Mouse (Mus musculus): Measurements from ENCODE around the gene Fam174b. TPM values are rescaled to one million over a fixed set of nuclear protein-coding genes. Genes with fewer than 3 reads are reported as not detected.

Fam174b gene
- polyA plus RNA-seq, 2 experiments from 2014 or later = 0.94 to 0.95 TPM

DNA sequence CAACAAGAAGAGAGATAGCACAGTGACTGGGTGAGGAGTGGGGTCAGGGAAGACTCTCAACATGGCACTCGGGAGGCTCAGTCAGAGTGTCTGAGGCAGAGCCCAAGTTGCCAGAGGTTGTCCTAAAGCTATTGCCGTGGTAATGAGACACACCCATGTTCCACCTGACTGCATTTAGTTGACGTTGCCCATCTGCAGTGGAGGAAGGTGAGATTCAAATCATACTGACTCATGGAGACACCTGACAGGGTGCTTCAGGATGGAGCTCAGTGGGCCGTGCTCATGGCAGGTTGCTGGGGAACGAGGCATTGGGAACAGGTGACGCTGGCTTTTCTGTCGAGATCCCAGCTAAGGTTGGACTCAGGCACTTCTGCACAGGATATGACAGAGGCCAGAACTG, 9.9 kb downstream of the Fam174b start:
- ATAC-seq = no peak

DNA sequence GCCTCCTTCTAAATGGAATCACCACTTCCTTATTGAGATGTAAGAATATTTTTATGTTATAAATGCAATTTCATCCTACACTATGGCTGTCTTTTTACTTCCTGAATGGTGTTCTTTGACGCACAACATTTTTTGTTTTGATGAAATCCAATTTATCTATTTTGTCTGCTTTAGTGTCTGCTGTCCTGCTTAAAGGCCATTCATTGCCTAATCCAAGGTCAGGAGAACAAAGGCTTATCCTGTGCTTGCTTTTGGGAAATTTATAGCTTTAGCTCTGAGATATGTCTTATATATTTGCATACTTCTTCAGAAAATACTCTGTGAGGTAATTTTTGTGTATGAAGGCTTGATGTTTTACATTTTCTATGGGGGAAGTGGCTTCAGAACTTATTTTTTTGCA, 13.5 kb downstream of the Fam174b start:
- ATAC-seq = no peak

DNA sequence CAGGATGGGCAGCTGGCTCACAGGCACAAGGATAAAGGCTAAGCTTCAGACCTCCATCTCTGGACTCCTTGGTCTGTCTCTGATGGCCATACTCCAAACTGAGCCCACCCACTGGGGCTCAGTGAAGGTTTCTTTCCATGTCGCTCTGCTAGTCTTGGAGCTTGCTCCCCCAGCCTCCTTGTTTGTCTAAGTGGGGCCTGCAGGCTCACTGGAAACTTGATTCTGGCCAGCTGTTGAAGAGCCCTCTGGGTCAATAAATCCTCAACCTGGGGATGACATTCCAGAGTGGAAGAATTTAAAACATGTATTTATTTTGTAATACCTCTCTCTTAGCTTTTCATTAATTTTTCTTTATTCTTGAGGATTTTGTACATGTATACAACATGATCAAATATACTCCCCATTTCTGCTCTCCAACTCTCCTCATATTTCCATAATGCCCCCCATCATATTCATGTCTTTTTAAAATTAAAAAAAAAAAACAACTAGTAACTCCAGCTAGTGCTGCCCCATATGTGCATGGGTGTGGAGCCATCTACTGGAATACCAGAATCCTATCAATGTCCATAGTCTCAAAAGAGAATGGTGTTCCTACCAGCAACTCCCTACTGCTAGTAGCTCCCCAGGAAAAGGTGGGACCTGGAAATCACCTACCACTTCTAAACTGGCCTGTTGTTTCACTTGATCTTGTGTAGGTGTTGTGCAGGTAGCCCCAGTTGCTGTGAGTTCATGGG, 15.4 kb downstream of the Fam174b start:
- no peak for ATAC-seq

DNA sequence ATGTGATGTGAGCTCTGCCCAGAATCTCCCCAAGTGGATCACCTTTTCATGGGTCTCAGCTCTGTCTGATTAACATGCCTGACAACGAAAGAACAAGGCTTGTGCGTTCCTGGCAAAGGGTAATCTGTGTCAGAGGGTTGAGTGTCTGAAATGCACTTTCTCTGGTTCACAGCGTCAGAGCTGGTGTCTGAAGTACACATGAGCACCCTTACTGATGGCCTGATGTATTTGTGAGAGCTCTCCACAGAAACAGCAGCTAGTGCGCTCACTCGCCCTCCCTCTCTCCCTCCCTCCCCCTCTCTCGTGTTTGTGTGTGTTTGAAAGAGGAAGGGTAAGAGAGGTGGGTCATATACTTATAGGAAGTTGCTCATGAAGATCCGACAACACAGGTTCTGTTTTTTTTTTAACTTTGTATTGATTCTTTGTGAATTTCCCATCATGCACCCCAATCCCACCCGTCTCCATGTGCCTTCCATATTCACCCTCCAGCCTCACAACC, 21.6 kb downstream of the Fam174b start:
- ATAC-seq = no peak

DNA sequence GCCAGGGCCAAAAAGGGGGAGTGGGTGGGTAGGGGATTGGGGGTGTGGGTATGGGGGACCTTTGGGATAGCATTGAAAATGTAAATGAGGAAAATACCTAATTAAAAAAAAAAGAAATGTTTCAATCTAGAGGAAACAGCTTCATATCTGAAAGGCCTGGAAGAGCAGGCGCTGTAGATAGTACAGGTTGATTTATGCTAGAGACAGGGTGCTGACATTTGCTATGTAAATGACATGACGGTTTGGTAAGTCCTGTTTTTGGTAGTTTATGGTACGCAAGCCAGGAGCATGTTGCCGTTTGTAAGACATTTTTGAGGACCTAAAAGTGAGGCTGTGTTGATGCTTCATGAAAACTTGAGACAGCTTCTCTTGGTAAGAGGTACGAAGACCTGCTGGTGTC, 24.6 kb downstream of the Fam174b start:
- ATAC-seq = no peak

DNA sequence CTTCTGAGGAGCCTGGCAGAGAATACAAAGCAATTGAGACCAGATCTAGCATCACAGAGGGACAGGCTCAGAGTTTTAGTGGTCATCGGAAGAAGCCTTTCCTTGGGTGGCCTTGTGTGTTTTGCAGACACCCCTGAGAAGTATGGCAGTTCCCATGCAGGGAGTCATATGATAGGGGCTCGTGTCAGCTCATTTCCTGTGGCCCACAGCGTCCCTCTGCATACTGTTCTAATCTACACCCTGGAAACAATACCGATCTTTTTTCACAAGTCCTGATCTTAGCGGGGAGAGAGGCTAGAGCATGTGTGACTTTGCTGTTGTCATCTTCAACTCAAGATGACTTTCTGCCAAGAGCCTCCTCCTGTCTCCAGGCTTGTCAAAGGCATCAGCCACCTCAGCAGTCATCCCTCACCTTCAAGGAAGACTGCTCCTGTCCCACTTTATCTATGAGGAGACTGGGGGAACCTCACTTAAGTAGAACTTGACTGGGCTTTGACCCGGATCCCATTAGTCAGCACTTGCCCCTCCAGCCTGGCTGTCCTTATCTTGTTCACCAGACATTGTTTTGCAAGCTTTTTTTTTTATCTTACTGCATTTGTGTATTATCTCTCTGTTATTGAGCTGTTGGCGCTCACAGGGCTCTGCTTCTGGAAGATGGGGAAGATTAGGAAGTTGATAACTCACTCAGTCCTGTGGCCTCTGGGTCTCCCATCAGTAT, 25.2 kb downstream of the Fam174b start:
- no peak for ATAC-seq

DNA sequence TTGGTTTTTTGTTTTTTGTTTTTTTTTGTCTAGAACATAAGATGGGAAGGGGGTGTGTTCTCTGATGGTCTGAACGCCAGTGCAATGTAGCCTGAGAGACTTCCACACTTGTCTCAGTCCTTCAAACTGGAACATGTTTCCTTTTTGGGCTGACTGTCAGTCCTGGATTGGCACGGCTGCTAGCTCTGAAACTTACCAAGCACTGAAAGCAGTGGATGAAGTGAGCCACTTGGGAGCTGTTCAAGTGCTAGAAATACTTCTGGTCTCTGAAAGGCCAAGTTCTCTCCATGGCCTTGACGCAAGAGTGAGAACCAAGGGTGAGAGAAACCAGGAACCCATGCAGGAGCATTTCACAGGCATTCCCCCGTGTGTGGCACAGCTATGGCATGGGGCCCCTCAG, 29.1 kb downstream of the Fam174b start:
- no peak for ATAC-seq

DNA sequence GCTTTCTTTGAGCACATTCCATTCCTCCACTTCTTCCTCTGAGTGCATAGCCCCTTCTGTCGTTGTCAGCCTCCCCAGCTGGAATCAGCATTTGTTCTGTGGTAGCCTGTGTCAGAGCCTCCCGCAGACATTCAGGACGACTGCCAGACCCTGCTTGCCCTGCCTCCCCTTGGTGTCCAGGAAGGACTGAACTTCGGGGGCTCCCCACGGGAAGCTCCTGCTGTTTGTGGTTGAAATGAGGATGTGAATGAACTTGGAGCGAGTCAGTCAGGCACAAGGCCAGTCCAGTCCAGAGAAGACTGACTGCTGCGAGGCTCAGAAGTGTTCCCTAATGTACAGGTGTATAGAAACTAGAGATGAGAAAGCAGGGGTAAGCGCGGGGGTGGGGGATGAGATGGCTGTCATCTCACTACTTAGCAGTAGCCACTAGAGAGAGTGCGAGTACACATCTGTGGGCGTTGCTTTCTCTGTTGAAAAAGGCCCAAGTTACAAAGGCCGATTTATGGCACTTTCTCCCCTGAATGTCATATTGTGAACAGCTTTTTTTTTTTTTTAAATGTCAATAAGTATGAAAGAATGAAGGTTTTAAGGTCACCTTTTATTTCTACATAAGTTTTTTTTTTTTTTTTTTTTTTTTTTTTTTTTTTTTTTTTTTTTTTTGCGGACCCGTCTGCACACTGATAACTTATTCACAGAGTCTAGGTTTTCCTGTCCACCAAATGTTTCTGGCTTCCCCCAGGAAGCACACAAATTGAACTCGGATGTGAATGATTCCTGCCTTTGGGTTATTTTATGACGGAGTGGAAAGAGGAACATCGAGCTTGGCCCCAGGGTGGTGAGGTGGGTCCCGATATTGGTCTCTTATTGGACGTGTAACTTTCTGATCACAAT, 31.5 kb downstream of the Fam174b start:
- ATAC-seq = peak; percentile 74

DNA sequence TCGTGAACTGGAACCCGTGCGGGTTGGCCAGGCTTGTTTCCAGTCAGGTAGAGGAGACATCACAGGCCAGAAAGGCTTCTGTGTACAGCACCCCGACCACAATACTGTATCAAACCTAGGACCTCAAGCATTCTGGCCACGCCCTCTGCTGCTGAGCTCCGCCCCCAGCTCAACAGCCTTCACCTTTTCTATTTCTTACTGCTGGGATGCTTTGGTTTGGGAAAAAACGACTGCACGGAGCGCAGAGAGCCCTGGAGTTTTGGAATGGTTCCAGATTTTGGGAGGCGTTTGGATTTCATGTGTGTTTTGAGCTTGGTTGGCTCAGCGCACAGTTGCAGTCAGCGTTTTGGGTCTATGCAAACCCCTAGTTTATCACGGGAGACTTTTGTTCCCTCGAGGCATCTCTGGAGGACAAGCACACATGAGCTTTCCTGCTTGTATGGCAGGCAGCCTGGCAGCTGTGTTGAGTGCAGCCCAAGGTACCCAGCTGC, 32.2 kb downstream of the Fam174b start:
- ATAC-seq = no peak

DNA sequence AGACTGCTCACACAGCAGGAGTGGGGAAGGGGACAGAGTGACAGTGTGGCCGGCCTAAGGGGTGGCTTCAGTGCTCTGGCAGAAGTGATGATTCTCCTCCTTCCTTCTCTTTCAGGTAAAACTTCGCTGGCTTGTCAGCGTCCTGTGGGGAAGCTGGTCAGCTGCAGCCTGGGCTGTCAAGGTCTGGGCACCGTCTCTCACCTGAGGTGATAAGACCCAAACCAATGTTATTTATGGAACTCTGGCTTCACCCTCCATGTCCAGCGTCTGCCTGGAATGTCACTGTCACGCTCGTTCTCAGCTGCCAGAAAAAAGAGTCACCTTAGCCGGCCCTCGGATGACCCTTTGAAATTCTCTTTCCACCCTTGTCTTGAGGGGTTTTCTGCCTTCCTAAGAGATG, 34.7 kb downstream of the Fam174b start:
- no peak for ATAC-seq

DNA sequence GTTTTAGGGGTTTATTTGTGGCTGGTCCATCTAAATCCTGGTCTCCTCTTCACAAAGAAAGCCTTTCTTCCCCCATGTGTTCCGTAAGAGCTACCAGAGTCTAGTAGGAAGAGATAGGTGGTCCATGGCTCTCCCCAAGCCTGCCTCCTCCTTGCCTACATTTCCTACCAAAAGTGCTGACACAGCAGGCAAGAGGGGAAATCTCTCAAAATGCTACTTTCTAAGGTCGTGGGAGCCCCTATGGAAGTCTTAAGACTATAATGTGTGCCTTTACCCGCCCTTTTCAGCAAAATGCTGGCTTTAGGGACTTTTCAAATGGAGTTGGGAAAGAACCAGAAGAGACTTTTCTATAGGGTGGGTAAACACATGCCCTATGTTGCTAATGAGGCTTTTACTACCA, 37.7 kb downstream of the Fam174b start:
- ATAC-seq = no peak

DNA sequence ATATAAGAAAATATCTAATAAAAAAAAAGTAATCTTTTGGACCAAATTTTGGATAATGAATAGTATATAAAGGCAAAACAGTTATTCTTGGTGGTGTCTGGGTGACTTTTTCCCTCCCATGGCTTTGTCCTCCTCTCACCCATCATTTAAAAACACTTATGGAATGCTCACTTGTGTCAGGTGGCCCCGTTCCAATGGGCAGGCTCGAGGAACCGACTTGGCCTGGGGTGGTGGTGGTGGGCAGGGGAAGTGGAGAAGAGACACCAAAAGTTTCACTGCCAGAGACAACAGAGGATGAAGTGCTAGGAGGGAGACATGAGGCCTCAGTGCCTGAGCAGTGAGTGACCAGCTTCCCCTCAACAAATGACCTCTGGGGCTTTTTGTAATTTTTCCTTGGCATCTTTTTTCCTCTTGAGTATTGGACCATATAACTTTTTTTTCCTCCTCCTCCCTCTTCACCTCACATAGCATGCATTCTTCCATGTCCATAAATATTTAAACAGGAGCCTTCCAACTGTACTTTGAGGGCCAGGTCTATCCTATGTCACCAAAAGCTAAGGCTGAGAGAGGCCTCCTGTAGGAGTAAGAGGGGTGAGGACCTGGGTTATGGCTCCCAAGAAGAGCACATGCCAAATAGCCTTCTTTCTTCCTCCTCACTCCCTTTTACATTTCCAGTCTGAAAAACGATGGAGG, 44.8 kb downstream of the Fam174b start:
- ATAC-seq = no peak

DNA sequence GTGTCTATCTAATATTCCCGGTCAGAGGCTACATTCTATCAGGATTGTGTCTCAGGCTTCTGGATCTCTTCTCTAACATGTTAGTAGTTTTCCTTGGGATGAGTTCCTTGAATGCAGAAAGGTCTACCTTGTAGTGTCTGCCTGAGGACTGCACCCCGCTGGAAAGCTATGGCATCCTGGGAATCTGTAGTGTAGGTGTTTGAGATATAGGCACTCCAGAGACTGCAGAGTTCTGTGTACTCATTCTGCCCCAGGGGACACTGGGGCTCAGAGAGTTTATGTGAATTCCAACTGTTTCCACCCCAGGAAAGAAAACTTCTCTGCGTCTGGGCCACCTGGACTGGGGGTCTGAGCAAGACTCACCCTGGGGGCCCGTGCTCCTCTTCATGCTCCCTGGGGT, 45.7 kb downstream of the Fam174b start:
- ATAC-seq = no peak

DNA sequence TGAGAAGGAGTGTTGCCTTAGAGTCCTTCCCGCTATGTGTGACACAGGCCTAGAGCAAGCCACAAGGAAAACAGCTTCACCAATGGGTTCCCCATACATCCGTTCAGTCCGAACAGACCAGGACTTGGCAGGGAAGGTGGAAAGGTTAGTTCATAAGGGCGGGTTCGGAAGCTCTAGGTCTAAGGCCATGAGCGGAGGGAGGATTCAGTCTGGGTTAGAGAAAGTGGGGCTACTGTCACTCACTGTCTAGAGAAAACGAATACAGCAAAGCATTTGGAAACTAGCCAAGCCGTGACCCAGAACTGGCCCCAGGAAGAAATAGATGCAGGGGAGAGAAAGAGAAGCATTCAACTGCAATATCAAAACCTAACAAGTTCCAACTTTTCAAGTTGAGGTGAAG, 47.4 kb downstream of the Fam174b start:
- ATAC-seq = no peak

DNA sequence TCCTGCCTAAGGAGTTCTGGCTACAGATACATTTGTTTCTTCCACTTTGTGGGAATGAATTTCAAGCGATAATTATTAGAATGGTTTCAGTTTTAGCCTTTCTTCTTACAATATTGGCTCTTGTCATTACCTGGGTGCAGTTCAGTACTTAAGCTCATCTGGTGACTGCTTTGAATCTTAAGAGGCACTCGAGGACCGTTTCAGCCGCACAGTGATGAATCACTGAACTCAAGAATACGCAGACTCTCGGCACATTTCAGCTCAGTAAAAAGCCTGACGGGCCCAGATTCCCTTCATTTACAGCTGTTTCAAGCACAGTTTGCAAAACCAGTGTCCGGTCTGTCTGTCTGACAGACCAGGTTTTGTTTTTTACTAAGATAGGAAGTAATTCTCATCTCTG, 51.0 kb downstream of the Fam174b start:
- ATAC-seq = no peak

DNA sequence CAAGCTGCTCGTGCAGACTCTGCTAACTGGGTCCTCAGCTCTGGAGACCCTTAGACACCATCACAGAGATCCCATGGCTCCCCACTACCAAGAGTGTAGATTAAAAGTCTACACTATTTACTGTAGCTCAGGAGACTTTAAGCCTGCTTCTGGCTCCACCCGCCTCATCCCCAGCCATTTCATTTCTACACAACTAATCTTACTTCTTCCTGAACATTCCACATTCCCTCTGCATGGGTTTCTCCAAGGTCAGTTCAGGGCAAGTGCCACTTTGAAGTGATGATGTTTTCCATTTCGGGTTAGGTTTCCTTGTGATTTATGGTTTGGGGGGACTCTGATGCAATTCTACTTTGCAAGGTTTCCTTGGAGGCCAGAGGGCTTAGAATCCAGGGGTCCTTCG, 52.1 kb downstream of the Fam174b start:
- no peak for ATAC-seq

DNA sequence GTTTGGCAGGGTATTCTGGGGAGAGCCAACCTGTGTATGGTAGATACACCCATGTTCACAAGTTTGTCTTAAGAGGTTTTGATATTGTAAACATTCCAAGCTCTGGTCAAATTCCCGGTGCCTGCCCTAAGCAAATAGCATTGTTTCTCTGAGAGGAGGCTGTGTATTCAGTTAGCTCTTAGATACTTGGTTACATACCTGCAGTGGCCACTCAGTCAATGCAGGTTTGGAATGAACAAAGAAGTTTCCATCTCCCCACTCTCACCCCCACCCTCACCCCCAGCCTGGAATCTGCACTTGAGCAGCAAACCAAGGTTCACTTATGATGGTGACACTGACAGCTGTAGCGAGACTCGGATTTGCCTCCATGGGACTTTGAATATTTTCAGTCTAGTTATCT, 52.5 kb downstream of the Fam174b start:
- ATAC-seq = no peak

DNA sequence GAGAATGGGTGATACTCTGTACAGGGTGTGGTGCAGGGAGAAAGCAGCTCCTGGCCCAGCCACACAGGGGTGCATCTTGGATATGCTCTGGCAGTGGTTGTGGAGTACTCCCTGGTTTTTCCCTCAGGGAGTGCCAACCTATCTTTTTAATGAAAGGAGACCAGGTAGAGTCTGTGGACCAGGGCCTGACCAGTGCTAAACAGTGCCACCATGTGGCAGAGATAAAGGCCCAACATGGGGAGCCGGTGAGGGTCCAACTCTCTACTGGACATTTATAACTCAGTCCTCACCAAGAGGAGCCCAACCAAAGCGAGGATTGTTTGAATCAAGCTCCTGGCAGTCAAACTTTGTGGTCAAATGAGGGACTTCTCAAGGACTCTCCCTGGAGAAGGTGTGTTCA, 69.2 kb downstream of the Fam174b start:
- ATAC-seq = no peak

DNA sequence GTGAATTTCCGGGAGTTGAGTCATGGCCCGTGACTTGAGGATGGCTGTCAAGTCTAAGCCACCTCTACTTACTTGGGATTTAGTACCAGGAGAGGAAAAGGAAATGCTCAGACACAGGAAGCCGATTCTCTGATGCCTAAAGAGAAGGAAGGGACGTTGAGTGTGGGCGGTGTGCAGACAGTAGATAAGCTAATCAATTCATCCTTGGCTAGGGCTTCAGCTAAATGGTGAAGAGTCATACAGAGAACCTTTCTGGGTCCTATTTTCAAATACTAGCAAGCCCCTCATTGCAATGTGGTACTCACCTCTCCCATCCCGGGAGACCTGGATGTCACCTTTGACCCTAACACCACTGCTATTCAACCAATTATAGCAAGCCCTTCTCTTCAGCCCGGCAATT, 71.3 kb downstream of the Fam174b start:
- ATAC-seq = no peak

DNA sequence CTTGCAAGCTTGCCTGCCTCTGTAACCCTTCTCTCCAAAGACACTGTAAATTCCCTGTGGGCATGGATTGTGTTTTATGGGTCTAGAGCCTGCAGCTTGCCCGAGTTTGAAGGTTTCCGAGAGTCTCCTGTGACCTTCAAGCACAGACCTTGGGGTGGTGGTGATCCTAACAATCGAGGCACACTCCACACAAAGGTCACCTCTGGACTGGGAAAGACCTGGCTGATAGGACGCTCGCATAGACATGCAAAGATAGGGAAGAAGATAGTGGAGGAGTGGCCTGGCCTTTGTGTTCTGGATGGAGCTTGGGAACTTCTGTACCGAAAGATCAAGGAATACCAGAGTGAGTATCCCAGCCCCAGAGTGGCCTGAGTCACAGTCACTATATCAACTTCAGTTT, 72.1 kb downstream of the Fam174b start:
- ATAC-seq = no peak

DNA sequence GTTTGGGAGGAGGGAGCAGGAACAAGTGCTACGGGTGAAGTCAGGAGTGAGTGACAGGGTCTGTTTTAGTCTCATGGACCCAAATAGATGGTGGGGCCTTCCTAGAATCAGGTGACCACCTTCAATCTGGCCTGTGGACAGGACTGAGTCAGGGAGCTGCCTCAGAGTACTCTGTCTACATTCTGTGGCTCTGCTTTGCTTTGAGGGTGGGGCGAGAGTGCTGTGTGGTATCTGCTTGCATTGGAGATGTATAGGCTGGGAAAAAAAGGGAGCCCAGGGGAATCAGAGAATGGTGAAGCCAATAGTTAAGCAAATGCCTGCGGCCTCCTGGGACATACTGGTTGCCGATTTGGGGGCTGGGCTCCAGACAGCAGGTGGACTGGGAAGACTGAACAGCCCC, 73.8 kb downstream of the Fam174b start:
- ATAC-seq = no peak

DNA sequence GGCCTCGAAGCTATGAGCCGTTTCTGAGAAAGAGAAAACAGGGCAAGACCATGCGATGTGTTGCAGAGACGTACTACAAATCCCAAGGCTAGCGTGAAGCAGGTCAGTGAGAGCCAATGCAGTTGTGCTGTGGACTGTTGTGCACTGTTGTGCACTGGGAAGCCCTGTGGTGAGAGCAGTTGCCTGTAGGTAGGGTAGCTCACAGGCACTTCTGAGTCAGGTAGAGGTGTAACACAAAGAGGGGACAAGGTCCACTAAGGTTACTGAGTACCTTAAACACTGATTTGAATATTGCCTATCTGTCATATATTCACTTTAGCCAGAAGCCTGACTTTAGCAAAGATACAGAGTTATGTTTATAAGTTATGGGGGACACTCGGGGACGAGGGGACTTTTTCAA, 74.4 kb downstream of the Fam174b start:
- no peak for ATAC-seq

Measured in CD4-positive, CD25-positive, alpha-beta regulatory T cell, adult 4 months (primary cell).